Mouse (Mus musculus) kidney, adult 9 months (tissue): ENCODE measurements around the gene C5ar1.
"Not testable (repeated sequence)": the region's sequence is repeated elsewhere in the genome, so short reads cannot be mapped to it uniquely, and the experiment has no call there.

Source experiments
- DNase-seq: peaks from one replicate; pipeline ENCODE4 v3.0.0; 2022

C5ar1 gene

DNA sequence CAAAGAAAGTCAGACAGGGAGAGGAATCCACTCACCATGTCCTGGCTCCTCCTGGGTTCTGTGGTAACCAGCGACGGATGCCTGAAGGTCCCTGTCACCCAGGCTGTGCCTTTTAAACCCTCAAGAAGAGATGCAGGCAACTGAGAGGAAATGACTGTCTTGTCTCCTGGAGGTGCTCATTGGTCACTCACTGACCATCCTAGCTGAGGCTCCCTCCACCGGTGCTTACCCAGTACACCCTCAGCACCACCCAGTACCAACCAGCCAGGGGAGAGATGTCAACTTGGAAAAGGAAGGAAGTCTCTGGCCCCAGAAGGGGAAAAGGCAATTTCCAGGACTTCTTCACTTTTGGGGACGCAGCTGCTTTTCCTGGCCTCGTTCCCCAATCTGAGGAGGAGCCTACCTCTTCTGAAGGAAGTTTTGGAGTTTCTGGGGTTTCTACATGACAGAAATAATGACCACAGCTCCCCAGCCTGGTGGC lies at the start of gene C5ar1:
TSS of gene C5ar1 (minus strand) at position 431 of the 481 bp plus-strand sequence.
- DNase-seq: no peak

DNA sequence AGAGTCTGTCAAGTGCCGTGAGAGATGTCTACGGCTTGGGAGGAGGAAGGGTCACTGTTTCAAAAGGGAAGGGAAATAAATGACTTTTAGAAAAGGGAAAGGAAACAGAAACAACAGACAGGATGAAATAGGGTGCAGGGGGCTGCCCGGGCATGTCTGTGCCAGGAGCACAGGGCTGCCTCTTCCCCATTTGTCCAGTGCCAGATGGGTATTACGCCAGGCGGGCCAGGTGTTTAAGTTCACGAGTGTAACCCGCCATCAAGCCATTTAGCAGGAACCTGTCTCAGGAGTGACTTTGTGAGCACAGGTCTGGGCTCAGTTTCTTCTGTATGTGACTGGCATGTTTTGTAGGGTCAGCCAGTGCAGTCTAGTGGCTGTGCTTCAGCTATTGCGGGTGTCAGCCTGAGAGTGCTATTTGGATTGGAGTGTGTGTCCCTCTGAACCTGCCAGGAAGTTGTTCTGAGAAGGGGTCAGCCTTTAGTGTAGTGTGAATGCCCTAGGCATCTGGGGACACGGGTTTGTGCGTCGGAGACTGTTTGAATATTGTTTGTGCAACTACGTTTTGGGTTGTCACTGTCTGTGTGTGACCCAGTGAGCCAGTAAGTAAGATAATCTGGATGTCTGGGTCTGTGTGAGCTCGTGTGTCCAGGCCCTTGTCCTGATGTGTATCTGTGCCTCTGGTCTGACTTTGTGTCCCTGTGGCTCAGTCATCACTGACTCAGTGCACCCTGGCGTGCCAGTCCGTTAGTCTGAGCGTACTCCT lies 49.4 kb upstream of the C5ar1 start:
- DNase-seq: peak; percentile 21

DNA sequence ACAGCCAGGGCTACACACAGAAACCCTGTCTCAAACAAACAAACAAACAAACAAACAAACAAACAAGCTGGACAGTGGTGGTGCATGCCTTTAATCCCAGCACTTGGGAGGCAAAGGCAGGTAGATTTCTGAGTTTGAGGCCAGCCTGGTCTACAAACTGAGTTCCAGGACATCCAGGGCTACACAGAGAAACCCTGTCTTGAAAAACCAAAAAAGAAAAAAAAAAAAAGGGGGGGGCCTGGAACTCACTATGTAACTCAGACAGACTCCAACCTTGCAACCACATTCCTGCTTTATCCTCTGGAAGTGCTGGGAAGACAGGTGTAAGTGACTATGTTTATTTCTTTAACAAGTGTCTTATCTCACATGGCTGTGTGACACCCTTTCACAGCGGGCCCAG lies 48.8 kb upstream of the C5ar1 start, which contains the start of gene Bbc3:
TSS of gene Bbc3 (plus strand) at position 301 of the 400 bp plus-strand sequence.
- DNase-seq: not testable (repeated sequence)

DNA sequence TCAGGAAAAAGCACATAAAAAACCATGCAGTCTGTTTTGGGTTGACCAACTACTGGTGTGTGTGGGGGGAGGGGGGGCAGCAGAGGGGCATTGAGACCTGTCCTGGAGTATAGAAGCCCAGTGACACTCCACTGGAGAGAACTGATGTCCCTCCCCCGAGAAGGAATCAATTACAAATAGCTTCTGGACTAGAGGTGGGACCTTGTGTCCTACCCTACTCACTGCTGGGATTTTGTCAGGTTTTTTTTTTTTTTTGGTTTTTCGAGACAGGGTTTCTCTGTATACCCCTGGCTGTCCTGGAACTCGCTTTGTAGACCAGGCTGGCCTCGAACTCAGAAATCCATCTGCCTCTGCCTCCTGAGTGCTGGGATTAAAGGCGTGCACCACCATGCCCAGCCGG lies 47.8 kb upstream of the C5ar1 start:
- not testable (repeated sequence) for DNase-seq

DNA sequence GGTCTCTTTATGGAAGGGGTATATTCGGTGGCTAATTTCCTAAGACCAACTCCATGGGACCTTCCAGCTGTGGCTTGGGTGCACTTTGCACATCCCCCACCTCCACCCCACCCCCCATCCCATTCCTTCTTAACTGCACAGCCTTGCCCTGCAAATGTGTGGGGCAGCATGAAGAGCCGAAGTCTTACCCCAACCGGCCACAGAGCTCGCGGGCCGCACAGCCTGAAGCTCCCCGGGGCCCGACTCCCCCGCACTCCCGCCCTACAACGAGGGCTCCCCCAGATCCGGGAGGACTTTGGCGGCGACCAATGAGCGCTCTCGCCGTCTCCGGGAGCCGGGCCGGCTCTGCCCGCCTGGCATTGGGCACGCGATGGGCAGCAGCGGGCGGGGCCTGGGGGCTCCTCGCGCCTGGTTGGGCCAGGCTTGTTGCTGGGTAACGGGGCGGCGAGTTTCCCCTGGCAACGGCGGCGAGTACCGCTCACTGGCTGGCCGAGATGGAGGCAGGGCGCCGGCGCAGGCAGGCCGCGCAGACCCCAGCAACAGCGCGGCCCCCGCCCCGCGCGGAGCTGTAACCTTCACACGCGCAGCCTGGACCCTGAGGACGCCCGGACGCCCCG lies 40.2 kb upstream of the C5ar1 start:
- peak; percentile 82 for DNase-seq

DNA sequence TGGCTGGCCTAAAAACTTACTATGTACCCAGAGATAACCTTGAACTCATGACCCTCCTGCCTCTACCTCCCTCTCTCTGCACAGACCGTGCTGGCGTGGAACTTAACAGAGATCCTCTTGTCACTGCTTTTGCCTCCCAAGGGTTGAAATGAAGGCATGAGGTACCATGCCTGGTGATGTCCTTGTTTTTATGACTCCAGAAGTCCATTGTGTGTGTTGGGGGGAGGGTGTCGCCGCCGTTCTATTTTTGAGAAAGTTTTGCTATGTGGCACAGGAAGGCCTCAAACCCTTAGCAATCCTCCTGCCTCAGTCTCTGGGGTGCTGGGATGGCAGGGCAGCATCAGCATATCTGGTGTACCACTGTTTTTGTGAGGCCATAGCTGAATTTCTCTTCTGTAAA lies 39.6 kb upstream of the C5ar1 start:
- no peak for DNase-seq

DNA sequence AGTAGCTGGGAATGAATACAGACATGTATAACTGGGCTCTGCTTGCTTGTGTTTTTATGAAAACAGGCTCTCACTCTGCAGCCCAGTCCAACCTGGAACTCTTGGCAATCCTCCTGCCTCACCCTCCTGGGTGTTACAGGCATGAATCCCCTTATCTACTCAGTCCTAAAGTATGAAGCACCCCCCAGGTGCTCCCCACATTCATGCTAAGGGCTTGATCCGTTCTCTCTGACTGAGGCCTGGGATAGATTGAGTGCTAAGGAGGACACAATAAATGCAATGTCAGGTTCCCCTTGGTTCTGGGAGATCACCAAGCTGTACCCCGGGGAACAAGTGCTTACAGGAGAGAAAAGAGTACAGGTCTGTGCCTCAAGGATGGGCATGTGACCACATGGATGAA lies 38.3 kb upstream of the C5ar1 start:
- no peak for DNase-seq

DNA sequence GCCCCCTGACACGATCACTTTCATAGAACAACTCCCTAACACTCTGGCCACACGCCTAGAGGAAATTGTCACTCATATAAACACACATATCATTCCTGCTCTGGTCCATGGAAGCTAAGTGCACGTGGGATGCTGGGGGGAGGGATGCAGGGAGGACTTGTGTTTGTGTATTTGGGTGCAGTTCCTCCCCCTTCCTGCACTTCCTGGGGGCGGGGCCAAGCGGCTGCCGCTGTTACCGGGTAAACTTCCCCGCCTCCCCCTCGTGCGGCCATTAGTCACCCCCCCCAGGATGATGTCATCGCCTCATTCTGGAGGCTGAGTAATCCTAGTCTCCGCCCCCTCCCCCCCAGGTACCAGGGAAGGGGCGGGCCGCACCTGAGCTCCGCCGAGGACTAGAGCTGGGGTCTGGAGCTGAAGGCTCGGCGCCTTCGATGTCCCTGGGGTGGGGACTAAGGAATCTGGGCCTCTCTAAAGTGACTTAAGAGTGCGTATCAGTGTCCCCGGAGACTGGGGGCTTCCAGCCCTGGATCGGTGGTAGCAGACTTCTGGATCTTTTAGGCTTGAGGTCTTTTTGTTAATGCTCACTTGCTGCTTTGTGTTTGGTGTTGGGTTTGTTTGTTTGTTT lies 37.5 kb upstream of the C5ar1 start:
- DNase-seq: peak; percentile 89

DNA sequence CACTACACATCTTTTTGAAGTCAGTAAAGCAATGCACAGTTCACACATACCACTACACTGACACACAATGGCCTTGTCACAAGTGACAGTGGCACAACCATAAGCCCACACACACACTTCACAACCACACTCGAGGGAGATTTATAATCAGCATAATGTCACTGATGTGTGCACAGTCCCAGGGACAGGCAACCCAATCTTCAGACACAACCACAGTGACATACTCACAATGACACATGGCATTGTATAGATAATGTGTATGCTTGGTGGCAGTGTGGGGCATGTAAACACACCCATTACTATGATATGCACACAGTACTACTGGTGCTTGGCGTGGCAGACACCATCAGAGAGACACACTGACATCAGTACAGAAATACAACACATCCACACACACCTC lies 36.8 kb upstream of the C5ar1 start:
- peak; percentile 11 for DNase-seq

DNA sequence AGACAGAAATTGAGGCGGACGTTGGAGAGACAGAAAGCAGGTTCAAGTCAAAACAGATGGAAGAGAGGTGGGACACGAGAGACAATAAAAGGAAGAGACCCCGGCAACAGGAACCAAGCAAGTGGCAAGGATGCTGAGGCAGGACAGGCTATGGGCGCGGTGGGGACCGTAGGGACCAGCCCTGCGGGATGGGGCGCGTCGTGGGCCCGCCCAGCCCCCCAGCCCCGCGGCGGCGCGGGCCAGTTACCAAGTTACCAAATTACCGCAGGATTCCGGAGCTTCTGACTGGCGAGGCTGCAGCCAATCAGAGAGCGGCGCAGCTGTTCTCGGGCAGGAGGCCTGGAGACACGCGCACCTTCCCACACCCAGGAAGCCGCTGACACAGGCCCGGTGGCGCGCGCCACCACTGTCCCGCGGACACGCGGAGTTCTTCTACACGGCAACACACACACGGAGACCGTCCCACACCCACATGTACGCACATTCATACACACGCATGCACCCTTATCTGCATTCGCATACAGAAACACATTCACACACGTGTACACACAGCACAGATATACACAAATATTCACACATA lies 36.1 kb upstream of the C5ar1 start:
- peak; percentile 70 for DNase-seq

DNA sequence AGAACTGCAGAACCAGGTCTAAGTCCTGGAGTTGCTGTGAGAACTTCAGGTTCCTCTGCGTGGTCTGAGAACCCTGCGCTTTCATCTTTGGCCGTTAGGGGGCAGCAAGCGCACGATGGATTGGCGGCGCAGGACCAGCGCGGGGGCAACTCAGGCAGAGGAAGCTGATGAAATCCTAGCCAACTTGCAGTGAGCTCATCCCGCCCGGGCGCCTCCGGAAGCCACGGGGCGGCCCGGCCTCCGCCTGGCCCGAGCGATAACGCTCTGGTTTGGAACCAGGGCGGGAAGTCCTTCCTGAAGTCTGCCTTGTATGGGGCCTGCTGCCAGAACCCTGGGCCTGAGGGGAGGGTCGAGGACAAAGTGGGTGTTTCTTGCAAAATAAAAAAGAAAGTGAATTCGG lies 35.5 kb upstream of the C5ar1 start:
- DNase-seq: peak; percentile 94

DNA sequence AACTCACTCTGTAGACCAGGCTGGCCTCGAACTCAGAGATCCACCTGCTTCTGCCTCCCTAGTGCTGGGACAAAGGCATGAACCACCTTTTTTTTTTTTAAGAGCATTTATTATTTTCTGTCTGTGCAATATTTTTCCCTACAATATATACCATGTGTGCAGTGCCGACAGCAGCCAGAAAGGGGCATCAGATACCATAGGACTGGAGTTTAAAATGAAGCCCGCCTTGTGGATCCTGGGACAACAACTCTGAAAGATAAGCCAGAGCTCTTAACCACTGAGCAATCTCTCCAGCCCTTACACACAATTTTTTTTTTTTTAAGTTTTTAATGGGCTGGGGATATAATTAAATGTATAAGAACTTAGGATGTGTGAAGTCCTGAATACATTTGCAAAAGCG lies 35.0 kb upstream of the C5ar1 start:
- peak; percentile 48 for DNase-seq

DNA sequence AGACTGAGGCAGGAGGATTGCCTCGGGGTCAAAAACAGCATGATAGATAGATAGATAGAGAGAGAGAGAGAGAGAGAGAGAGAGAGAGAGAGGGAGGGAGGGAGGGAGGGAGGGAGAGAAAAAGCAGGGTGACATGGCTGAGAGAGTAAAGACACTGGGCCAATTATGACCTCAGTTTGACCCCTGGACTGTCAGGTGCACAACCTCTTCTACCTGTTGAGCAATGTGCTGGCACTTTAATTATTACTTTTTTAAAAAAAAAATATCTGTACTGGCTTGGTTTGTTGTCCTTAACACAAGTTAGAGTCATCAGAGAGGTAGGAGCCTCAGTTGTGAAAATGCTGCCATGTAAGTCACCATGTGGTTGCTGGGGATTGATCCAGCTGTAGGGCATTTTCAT lies 28.5 kb upstream of the C5ar1 start:
- no peak for DNase-seq

DNA sequence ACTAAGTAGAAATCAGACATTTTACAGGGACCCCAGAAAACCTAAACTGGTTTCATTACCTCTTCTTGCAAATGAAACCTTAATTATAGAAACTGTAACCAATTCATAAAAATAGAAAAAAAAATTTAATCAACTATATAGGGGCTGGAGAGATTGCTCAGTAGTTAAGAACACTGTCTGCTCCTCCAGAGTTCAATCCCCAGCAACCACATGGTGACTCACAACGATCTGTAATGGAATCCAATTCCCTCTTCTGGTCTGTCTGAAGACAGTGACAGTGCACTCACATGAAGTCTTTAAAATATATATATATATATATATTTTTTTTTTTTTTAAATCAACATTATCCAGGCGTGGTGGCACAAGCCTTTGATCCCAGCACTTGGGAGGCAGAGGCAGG lies 27.7 kb upstream of the C5ar1 start:
- no peak for DNase-seq

DNA sequence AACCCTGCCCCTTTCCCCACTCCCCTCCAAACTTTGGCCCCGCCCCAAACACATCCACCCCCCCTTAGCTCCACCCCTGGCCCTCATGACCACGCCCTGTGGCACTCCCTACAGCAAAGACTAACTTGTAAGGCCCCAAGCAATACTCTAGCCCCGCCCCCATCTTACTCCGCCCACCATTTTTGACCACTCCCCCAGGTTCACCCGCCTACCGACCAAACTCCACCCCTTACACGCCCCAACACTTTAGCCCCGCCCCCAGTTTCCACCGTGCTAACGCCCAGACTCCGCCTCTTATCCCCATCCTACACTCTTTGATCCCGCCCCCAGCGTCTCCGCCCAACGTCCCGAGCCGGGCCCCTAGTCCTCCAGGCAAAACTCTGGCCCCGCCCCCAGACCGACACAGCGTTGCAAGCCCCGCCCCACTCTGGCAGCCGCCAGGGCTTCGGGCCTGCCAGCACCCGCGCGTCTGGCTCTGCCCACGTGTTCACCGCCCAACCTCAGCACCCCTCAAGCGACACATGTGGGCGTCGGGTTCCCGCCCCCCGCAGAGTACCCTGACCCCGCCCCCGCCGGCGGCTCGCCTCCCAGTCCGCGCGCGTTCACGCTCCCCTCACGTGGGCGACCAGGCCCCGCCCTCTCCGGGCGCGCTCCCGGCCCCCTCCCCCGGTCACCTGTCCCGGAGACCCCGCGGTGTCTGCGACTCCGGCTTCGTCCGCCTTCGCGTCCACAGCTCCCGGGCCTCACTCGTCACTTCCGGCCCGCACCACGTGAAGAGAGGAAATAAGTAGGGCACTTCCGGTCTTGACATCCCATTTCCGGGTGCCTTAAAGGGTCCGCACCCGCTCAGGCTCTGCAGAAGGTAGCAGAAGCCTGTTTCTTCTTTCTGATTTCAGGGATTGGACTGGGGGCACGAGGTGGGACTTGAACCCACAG lies 27.0 kb upstream of the C5ar1 start, which contains the start of gene Ccdc9:
TSS of gene Ccdc9 (minus strand) at position 770 of the 936 bp plus-strand sequence.
- peak; percentile 100 for DNase-seq

DNA sequence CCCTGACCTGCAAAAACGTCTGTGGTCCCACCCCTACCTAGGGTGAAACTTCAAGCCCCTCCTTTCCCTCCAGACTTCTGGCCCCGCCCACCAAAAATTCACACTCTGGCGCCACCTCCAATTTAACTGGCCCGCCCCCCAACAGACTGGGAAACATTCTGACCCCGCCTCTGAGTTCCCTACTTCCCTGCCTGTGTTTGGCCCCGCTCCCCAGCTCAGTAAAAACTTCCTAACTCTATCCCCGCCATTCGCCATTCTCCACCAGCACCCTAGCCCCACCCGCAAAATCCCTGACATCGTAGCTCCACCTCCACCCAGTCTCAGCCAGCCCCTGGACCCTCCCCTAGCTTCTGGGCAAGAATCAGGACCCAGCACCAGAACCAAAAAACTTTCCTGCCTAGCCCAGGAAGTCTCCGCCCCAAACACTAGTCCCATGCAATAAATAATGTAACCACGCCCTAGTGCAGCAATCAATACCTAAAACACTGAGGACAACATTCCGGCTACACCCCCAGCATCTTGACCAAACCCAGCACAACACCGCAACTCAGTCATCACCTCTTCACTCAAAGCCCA lies 26.2 kb upstream of the C5ar1 start:
- peak; percentile 90 for DNase-seq

DNA sequence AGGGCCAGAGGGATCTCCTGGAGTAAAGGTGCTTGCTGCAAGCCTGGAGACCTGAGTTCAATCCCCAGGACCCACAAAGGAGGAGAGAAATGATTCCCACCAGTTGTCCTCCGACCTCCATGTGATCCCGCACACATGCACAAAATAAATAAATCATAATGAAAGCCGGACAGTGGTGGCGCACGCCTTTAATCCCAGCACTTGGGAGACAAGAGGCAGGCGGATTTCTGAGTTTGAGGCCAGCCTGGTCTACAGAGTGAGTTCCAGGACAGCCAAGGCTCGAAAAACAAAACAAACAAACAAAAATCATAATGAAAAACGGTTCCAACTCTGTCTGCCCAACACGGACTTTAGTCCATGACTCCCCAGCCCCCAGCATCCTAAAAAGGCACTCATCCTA lies 25.6 kb upstream of the C5ar1 start:
- DNase-seq: no peak

DNA sequence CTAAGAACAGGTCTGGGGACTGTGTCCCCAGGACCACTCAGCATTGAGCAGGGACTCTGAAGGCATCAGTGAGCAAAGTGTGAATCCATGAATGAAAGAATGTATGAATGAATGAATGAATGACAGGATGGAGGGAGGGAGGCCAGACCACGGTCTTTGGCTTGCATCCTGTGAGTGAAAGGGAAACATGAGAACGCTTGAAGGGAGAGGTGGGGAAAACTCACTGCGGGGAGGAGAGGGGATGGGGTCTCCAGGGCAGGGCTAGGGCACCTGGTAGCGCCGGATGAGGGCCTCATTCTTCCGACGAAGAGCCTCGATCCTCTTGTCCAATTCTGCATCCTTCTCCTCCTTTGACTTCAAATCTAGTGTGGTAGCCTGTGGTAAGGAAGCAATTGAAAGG lies 24.7 kb upstream of the C5ar1 start:
- DNase-seq: no peak

DNA sequence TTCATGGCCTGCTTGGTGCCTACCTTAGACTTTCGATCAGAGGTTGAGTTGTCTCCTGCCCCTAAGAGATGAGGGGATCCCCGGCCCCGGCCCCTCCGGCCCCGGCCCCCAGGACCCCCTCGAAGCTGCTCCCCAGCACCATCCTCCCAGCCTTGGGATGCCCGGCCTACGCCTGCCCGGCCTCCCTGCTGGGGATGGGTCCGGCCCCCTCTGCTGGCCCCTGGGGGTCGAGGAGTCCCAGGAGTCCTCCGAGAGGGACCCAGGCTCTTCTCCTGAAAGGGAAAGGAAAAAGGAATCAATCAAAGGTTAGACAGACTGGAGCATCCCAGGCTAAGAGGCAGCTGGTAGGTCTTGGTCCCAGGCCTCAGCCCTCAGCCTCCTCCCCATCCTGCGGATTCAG lies 23.0 kb upstream of the C5ar1 start:
- no peak for DNase-seq

DNA sequence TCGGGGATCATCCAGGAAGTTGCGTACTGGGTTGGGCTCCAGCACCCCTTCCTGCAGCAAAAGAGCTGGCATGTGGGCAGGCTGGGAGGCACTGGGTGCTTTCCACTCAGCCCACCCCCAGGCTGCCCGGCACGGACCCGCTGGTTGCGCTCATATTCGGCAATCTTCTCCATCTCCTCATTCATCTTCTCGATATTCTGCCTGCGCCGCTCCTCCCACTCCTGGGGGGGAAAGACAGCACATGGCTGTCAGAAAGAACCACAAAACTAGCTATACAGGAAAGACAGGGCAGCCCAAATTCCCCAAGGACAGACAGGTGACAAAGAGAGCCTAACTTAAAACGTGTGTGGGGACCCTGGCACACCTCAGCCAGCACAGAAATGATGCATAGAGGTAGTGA lies 21.4 kb upstream of the C5ar1 start:
- DNase-seq: no peak

DNA sequence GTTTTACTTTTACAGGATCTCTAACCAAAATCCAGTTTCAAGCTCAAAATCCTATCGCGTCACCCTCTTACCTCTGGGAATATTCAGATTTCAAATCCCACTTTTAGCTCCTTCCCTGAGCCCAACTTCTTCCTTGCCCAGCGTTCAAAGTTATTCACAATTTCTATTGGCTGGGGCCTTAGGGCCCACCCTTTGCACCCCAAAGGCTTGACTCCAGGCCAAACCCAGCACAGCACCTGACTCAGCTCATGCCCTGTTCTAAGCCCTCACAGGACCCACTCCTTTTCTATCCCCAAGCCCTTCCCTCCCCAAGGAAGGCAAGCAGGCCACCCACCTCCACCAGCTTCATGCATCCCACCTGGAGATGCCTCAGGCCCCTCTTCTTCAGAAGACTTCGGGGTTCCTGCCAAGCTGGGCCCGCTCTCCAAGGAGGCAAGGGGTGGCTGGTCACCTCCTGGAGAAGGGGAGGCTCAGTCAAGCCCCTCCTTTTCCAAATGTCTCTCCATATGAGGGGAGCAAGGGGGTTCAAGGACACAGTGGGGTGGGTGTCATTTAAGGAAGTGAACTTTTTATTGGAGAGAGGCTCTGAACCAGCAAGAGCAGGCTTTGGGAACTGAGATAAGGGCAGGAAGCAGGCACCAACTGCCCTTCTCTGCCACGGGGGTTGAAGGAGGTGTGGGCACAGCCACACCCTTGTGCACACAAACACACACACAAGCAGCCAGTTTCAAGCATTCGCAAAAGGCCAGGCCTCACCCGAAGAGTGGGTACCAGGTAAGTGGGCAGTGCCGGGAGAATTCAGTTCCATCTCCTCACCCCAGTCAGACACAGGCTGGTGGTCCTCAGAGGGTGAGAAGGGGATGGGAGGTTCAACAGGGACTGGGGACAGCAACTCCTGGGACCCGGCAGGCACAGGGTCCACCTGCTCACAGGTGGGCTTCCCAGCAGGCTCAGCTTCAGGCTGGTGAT lies 15.9 kb upstream of the C5ar1 start:
- DNase-seq: no peak
